Mouse (Mus musculus): Measurements from ENCODE around the gene Zscan26.
A peak's percentile ranks its signal among the peaks of the same experiment; 100 is the strongest.
"Not testable (repeated sequence)": the region's sequence is repeated elsewhere in the genome, so short reads cannot be mapped to it uniquely, and the experiment has no call there.

Zscan26 gene

GRCm38 (mm10) chr13:21423301-21423700 lies 30.2 kb downstream of the Zscan26 start:
- no peak for DNase-seq (ENCODE audit: low read depth)

DNA sequence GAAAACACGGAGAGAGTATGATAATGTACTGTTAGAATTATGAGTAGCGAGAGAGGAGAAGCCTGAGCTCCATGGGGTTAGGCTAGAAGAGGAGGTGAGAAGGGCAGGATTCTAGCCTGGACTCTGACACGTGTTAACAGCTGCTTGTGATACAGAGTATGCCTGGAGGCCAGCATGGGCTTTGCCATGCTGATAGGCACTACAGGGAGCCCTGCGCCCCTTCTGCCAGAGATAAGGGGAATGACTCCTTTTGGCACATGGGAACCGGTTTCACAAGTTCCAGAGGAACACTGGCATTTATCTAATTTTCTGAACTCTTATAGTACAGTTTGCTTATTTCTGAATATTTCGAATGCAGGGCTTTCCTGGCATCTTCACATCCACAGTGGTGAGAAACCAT lies 34.7 kb downstream of the Zscan26 start:
- DNase-seq (ENCODE audit: low read depth): no peak

DNA sequence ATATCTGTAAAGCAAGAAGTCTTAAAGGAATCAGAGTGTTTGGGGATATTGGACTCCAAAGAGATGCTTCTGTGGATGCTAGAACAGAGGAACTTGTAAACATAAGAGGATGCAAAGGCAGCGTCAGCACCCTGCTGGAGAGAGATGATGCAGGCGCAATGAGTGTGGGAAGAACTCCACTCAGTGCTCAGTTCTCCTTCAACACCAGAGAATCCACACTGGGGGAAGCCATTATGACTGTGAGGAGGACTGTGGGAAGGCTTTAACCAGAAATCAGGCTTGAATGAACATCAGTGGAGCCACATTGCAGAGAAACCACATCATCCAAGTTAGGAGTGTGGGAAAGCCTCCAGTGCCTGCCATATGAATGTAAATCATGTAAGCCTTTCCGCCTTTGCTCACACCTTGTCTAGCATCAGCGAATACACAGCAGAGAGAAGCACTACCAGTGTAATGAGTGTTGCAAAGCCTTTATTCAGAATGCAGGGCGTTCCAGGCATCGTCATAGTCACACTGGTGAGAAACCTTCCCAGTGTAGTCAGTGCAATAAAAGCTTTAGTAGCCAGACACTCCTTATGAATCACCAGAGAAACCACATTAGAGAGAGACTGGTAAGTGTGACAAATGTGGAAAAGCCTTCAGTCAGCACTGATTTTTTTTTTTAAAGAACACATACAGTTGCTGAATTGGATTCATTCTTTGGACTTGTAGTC lies 36.1 kb downstream of the Zscan26 start:
- peak; percentile 42 for DNase-seq (ENCODE audit: low read depth)

DNA sequence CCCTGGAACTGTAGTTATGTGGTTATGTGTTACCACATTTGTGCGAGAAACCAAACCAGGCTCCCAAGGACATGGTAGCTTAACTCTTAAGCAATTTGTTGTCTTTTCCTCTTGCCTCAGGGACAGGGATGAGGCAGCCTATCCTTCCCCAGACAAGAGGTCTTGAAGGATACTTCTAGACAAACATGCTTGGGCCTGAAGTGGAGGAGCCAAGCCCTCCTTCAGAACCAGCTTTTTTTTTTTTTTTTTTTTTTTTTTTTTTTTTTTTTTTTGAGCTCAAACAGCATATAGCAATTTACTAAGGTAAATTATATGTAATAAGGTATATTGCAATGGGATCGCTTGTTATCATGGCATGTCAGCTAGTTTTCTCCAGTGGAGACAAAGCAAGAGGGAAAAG lies 37.8 kb downstream of the Zscan26 start:
- no peak for DNase-seq (ENCODE audit: low read depth)

DNA sequence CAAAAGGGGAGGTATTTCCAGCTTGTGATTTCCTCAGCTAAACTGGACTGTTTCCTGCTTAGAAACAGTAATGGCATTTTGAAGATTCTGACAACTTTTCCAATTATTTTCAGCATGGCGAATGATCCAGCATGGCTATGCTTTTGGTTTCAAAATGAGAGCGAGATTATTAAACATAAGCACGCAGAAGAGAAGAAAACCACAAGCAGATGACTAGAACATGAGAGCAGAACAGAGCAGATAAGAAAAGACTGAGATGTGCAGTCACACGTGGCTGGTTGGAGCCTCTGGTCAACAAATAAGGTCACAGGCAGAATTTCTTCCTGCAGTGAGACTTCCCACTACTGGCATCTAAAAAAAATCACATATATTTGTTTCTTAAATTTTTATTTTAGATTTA lies 38.3 kb downstream of the Zscan26 start:
- peak; percentile 53 for DNase-seq (ENCODE audit: low read depth)

DNA sequence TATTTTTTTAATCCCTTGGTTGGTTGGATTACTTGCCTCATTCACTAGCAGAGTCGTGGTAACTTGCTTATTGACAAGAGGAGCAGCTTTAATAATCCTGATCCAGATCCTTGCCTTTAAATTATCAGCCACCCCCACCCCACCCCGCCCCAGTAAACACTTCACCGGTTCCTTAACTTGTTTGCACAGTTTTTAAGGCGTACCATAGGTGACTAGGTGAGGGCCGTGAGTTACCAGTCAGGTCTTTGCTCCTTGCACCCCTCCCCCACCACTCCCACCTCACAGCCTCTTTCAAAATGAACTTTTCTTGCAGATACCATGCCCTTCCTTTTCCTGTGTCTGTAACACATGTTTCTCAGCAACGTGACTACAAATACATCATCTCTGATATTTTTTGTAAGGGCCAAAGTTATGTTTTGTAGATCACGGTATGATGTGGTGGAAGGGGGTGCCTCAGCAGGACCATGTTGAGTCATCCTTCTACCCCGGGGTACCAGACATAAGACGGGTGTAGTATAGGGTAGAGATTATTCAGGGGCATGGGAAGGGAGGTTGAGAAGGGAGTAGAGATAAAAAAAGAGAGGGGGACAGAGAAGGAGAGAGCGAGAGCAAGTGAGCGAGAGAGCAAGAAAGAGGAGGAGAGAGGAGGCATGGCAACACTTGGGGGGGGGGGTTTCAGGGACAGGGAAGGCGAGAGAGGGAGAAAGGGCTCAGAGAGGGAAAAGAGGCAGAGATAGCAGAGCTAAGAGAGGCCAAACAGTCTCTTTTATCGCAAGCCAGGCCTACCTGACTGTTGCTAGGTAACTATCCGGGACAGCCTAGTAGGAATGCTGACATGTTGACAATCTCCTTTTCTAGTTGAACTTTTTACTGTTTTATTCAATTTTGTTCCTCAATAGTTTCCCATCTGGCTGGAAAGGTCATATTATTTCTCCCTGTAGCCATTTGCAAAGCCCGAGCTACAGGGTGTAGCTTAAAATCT lies 39.0 kb downstream of the Zscan26 start:
- DNase-seq (ENCODE audit: low read depth): peak; percentile 57

GRCm38 (mm10) chr13:21408805-21409459 lies 44.6 kb downstream of the Zscan26 start:
- no peak for DNase-seq (ENCODE audit: low read depth)

GRCm38 (mm10) chr13:21407969-21408804 lies 45.3 kb downstream of the Zscan26 start:
- peak; percentile 74 for DNase-seq (ENCODE audit: low read depth)

DNA sequence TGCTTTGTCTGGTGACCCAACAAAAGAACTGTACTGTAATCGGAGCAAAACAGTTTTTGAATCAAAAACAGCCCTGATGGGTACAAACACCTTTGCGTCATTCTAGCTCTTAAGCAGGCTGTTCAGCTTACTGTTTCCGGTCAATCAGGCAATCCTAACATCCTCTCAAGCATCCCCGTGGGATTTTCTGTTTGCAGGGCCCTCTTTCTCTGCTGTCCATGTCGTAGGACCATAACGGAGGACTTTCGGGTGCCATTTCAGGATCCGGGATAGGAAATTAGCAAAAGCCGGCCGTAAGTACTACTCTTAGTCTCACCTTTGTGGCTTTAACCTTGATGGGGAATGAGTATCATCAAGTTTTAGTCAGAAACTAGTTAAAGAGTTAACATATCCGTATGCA lies 46.2 kb downstream of the Zscan26 start:
- DNase-seq (ENCODE audit: low read depth): no peak

DNA sequence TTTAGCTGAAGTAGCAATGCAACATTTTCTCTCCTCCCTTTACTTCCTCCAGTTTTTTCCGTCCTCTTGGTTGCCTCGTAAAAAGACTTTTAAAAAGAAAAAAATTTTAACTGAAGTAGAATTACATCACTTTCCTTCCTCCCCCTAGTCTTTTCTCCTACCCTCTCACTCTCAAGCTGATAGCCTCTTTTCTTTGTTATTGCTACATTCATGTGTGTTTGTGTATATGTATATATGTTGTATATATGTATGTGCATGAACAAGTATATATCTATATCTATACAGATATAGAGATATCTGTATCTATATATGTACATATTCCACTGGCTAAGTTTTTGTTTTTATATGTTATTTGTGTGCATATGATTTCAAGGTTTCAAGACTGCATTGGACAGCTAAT lies 50.7 kb downstream of the Zscan26 start:
- DNase-seq (ENCODE audit: low read depth): no peak

DNA sequence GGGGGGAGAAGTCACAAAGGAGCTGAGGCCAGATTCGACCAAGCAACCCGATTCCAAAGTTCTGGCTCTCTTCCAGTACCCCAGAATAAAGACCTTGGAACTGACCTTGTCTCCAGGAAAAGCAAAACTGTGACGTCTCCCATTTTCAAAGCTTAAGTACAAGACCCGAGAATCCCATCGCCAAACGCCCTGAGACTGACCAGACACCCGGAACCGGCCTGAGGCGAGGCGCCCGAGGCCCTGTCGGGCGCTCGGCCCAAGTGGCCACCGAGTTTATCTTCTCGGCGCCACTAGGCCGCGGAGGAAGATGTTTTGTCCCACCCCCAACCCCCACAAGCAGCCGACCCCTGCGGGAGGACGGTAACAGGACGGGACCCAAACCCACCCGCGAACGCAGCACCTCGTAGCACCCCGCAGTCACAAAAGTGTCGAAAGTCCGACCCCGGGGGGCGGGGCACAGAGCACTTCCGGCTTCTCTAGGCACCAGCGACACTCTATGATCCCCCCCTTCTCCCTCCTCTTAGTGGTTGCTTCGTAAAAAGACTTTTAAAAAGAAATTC lies 51.2 kb downstream of the Zscan26 start, which contains the start of gene Zkscan3:
Zkscan3 (minus strand) TSS at position 469 of the 560 bp plus-strand sequence.
- peak; percentile 93 for DNase-seq (ENCODE audit: low read depth)

- no peak for DNase-seq (ENCODE audit: low read depth)
These were observed 51.8 kb downstream of the Zscan26 start for GRCm38 (mm10) chr13:21401636-21402286.

GRCm38 (mm10) chr13:21401166-21401565 lies 52.4 kb downstream of the Zscan26 start:
- DNase-seq (ENCODE audit: low read depth): no peak

- DNase-seq (ENCODE audit: low read depth): no peak
These were observed 56.0 kb downstream of the Zscan26 start for GRCm38 (mm10) chr13:21397486-21397885.

GRCm38 (mm10) chr13:21396048-21396447 lies 57.5 kb downstream of the Zscan26 start:
- DNase-seq (ENCODE audit: low read depth): not testable (repeated sequence)

DNA sequence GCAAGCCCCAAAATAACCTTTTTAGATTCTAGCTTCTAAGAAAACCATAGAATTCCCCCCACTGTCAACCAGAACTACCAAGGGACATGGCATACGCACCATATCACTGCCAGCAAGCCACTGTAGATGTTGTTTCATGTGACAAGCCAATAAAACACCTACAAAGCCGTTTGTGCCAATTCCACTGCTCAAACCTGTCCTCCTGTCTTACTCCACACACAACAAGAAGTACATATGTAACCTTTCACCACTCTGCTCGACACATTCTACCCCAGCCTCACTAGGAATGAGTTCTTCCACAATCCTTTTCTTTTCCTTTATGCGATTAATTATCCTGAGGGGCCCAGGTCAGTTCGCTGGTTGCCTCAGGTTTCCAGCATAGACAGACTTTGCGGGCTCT lies 57.9 kb downstream of the Zscan26 start:
- DNase-seq (ENCODE audit: low read depth): no peak

DNA sequence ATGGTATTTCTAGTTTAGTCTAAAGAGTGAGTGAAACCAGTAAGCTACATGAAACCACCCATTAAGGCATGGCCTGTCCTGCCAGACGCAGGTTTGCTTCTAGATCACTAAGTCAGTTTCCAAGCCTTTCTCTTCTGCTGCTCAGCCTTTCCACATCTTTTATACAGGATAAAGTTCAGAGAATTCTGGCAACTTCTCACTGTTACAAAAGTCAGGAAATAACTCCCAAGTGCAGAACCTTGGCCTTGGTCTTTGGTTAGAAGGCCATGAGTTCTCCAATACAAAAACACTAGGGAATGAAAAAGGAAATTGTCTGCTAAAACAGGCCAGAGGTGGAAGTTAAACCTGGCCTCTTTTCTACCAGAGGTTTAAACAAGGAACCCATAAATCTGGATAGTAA lies 58.3 kb downstream of the Zscan26 start:
- no peak for DNase-seq (ENCODE audit: low read depth)

Measured in induced T-regulatory cell, adult 2 months (primary cell).